Mouse (Mus musculus) duodenum, adult 2 months (tissue): ENCODE data around the gene Tex12. TPM values are rescaled to one million over a fixed set of nuclear protein-coding genes. Genes with fewer than 3 reads are reported as not detected.

Experiments
- polyA plus RNA-seq: library from polyadenylated mRNA; depleted of rRNA; stranded (reverse); fragments of >200 nt; gene quantifications from 2 replicates; pipeline ENCODE4 v1.2.3, GENCODE M21; 2012; ENCODE audit warnings: low replicate concordance; rRNA removed

Tex12 gene
- polyA plus RNA-seq = not detected in 2 replicates

DNA sequence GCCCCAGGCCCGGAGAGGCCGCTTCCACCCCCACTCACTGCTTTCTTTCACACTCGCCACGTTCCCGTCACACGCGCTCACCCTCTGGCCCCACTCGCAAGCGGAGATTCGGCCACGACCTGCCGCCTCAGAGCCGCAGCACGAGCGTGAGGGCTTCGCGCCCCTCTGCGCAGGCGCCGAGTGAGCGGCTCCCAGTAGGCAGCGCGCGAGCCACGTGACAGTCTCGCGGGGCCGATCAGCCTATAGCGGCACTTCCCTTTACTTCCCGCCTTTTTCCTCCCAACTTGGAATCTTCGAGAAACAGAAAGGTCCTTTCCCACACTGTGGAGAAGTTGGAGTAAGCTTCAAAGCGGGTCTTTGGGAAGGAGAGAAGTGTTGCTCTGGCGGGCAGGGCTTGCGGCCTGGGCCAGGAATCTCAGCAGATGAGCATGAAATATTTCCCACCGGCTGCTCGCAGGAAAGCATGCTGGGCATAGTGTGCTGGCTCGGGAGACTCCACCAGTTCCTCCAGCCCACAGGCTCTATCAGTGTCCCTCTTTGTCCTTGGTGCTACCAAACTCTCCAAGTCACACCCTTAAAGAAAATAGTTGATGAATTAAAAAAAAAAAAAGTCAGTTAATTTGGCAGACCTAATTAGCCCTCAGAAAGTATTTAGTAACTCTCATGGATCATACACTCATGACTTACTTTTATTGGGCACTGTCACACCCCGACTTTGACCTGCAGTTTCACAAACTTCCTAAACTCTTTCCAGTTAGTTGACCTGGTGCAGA, at the start of gene Tex12:
Tex12 (minus strand) TSS at position 181 of the 773 bp plus-strand sequence.

DNA sequence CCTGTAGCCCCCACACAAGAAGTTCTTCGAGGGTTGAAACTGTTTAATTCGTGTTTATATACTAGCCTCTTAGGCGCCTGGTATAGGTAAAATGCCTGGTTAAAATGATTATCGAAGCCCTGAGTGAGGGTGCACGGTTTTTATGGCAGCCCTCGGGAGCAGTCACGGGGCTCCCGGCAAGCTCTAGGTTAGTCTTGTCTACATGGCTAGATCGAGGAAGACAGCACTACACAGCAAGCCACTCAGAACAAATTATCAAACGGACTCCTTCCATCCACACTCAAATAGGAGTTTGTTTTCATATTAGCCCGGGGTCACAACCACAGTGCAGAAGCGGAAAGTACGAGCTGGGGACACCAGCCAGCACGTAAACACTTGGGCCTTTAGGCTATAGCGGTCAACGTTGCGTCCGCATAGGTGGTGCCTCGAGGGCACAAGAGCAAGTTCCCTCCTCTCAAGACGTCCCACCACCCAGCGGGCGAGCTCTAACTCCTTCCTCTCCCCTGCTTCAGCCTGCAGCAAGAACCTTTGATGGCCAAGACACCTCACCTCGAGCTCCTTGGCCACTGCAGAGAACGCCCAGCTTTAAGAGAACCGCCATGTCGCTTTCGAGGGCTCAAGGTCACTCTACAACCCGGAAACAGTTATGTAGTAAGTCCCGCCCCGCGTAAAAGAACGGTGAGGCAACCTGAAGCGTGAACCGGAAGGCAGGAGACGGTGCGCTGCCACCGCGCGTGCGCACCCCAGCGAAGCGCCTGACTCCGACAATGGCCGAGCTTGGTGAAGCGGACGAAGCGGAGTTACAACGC, 42.3 kb upstream of the Tex12 start, which contains the start of the genes Sdhd and Timm8b:
Sdhd (minus strand) TSS at position 624 of the 809 bp plus-strand sequence.
Timm8b (plus strand) TSS at position 722 of the 809 bp plus-strand sequence.

DNA sequence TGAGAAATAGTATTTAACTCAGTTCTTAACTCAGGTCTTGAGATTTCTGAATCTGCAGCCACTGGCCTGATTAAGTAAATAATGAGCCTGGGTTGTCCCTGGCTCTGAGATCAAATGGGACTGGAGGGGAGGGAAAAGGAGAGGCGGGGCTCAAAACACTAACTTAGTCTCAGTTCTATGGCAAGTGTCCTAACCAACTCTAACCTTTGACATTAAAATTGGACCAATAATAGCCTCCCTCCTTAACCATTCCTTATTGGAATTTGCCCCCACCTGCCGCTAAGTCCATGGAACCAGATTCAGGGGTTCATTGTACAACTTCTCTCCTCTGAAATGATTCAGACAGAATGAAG, 6.1 kb downstream of the Tex12 start, which contains the start of gene Bco2:
Bco2 (minus strand) TSS at position 88 of the 353 bp plus-strand sequence.

DNA sequence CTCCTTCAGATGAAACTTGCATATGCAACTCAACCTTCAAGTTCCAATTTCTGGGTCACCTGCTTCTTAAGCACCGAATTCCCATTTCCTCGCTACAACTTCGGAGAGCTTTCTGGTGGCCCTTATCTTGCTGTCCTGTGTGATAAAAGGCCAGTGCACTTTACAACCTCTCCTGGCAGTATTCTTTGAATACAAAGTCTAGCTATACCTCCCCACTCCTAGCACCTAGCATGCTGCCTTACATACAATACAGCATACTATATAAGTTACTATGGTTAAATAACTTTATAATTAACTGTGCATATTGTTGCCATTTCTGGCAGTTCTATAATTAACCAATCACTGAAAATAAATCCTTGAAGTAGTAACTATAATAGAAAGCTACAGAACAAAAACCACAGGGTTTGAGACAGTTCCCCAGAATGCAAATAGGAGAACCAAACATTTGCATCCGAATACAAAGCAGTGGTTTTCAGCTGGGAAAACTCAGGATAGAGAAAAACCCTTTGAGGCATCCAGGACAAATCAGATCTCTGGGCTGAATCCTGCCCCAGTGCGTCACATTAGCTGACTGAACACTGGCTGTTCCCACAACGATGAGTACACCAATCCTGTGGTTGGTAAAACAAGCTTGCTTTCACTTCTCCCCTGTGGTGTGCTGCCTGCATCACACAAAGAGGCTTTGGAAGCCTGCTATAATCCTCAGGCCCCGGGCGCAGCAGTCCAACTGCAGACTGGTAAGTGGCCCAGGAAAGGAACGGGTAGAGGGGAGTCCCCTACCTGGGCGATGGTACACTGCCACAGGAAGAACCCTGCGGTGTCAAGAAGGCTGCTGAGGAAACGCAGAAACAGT, 6.7 kb downstream of the Tex12 start, which contains the start of gene Il18:
Il18 (plus strand) TSS at position 587 of the 853 bp plus-strand sequence.

DNA sequence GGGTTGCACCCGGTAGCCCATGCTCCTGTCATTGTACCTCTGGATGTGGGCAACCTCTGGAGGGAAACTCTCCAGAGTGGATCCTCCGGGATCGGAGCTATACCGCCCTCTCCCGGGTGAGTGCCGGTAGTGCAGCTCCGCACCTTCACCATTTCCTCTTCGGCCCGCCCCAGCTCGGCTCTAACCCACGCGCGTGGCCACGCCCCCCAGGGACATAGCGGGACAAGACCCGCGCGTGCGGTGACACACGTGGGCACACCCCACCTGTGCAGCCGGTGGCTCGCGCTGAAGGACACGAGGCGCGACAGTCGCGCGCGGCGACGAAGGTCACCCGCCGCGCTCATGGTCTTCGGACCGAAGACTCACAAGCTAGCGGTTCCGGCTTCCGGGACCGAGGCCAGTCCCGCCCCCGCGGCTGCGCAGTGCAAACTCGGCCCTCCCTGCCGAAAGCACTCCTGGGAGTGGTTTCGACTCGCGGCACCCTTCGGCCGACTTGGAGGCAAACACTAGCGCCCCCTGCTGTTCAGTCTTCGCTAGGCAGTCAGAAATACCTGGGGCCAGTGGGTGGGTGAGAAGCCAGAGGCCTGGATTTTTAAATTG, 32.7 kb downstream of the Tex12 start, which contains the start of gene Pts:
Pts (minus strand) TSS at position 432 of the 600 bp plus-strand sequence.

Other genes with a start within 250 kb of the Tex12 start
- 1.5 and 3.7 TPM in 2 replicates for gene Rpl10-ps3, start 216.4 kb downstream of the Tex12 start, polyA plus RNA-seq
- 0.26 and 16.1 TPM in 2 replicates for gene Plet1, start 66.8 kb downstream of the Tex12 start, polyA plus RNA-seq
- 11.8 and 14.8 TPM in 2 replicates for gene Pts, start 32.6 kb downstream of the Tex12 start, polyA plus RNA-seq
- gene Il18, start 6.5 kb downstream of the Tex12 start, polyA plus RNA-seq = 12.4 and 14.0 TPM in 2 replicates
- 5.6 and 10.1 TPM in 2 replicates for gene Bco2, start 6.1 kb downstream of the Tex12 start, polyA plus RNA-seq
- gene Sdhd, start 42.5 kb upstream of the Tex12 start, polyA plus RNA-seq = 493 and 524 TPM in 2 replicates
- 49.7 and 77.5 TPM in 2 replicates for gene Timm8b, start 42.6 kb upstream of the Tex12 start, polyA plus RNA-seq
- gene Pih1d2, start 56.0 kb upstream of the Tex12 start, polyA plus RNA-seq = 0.30 and 0.44 TPM in 2 replicates
- 2.1 and 3.4 TPM in 2 replicates for gene Nkapd1, start 56.1 kb upstream of the Tex12 start, polyA plus RNA-seq
- 9.7 and 18.9 TPM in 2 replicates for gene Dlat, start 98.5 kb upstream of the Tex12 start, polyA plus RNA-seq
- 0.30 and 2.1 TPM in 2 replicates for gene Dixdc1, start 178.2 kb upstream of the Tex12 start, polyA plus RNA-seq
- gene 2310030G06Rik, start 185.2 kb upstream of the Tex12 start, polyA plus RNA-seq = 8.1 and 11.5 TPM in 2 replicates
- 38.3 and 50.6 TPM in 2 replicates for gene Cryab, start 190.0 kb upstream of the Tex12 start, polyA plus RNA-seq
- gene Hspb2, start 191.0 kb upstream of the Tex12 start, polyA plus RNA-seq = 8.3 and 12.9 TPM in 2 replicates
- gene Fdxacb1, start 206.9 kb upstream of the Tex12 start, polyA plus RNA-seq = 1.9 and 2.8 TPM in 2 replicates
- gene Alg9, start 213.7 kb upstream of the Tex12 start, polyA plus RNA-seq = 15.5 and 18.9 TPM in 2 replicates
- gene 1110032A03Rik, start 214.2 kb upstream of the Tex12 start, polyA plus RNA-seq = 12.4 and 15.5 TPM in 2 replicates